Mouse (Mus musculus) myocyte (in vitro differentiated cells): ENCODE data around the gene Eva1a.

Experiments used
- E2F4 ChIP-seq: IDR thresholded peaks from one replicate; pipeline ENCODE4 v1.6.1; 2011; ENCODE audit warnings: mild to moderate bottlenecking, control low read depth, moderate library complexity; ENCODE audit not compliant: insufficient read depth
- MAX ChIP-seq: IDR thresholded peaks from one replicate; pipeline ENCODE4 v1.6.1; 2011; ENCODE audit warnings: low read depth, mild to moderate bottlenecking, control low read depth
- MYOG ChIP-seq, 3 experiments: IDR thresholded peaks; one replicate each; pipeline ENCODE4 v1.6.1; 2011; ENCODE audit warnings: control low read depth in 2 of 3, low read depth in 2 of 3, mild to moderate bottlenecking in 2 of 3; ENCODE audit not compliant: insufficient read length in 2 of 3, control insufficient read depth in 1 of 3, insufficient read depth in 1 of 3
- POLR2A ChIP-seq: IDR thresholded peaks from one replicate; pipeline ENCODE4 v1.6.1; 2011; ENCODE audit warnings: low read depth, mild to moderate bottlenecking, control low read depth, moderate library complexity; ENCODE audit not compliant: insufficient read length
- POLR2AphosphoS2 ChIP-seq: IDR thresholded peaks from one replicate; pipeline ENCODE4 v1.6.1; 2011; ENCODE audit warnings: low read depth, control low read depth; ENCODE audit not compliant: insufficient read length
- REST ChIP-seq: IDR thresholded peaks from one replicate; pipeline ENCODE4 v1.6.1; 2011; ENCODE audit warnings: mild to moderate bottlenecking, control low read depth, moderate library complexity; ENCODE audit not compliant: insufficient read depth, insufficient read length
- SRF ChIP-seq: IDR thresholded peaks from one replicate; pipeline ENCODE4 v1.6.1; 2011; ENCODE audit warnings: low read depth; ENCODE audit not compliant: control insufficient read depth, insufficient read length
- TCF12 ChIP-seq: IDR thresholded peaks from one replicate; pipeline ENCODE4 v1.6.1; 2011; ENCODE audit warnings: mild to moderate bottlenecking, control low read depth; ENCODE audit not compliant: poor library complexity, insufficient read depth, severe bottlenecking
- TCF3 ChIP-seq: IDR thresholded peaks from one replicate; pipeline ENCODE4 v1.6.1; 2011; ENCODE audit warnings: low read depth, control low read depth; ENCODE audit not compliant: insufficient read length
- USF1 ChIP-seq: IDR thresholded peaks from one replicate; pipeline ENCODE4 v1.6.1; 2011; ENCODE audit warnings: low read depth, mild to moderate bottlenecking, control low read depth, moderate library complexity

- no peak for TF ChIP-seq SRF
- TF ChIP-seq TCF12: peak; percentile 68
- TF ChIP-seq MYOG (IDR thresholded peaks at IDR 0.05; ENCODE audit: control insufficient read depth in 1 of 3, insufficient read depth in 1 of 3, insufficient read length in 2 of 3, low read depth in 2 of 3): peak; percentile 79 to 93 (median 92)
- no peak for TF ChIP-seq POLR2A
- no peak for TF ChIP-seq E2F4
- TF ChIP-seq MAX: no peak
- TF ChIP-seq POLR2AphosphoS2: no peak
- TF ChIP-seq USF1: no peak
- TF ChIP-seq TCF3: peak; percentile 56
- TF ChIP-seq REST: no peak
These were observed 84.3 kb downstream of the Eva1a start for GRCm38 (mm10) chr6:82125134-82125533.
